Mouse (Mus musculus): ENCODE measurements around the gene Cspg5.

DNA sequence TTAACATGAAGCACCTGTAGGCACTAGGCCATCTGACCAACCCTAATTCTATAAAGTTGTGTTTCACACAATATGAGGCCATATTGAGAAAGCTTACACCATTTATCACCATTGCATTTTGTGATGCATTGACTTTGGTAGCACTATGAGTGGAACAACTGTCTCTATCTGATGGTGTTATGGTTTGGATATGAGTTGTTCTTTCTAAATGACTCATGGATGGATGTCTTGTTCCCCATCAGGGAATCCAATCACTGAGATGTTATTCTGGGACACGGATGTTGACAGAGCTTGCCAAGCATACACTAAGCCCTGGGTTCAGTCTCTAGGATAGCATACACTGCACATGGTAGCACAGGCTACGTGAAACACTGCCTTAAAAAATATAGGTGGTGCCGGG, 28.7 kb downstream of the Cspg5 start:
- TF ChIP-seq TCF3 (IDR thresholded peaks at IDR 0.05; ENCODE audit: insufficient read length, low read depth) (no peak), POLR2A (IDR thresholded peaks at IDR 0.05; ENCODE audit: insufficient read length, low read depth) (no peak), CEBPB (IDR thresholded peaks at IDR 0.05; ENCODE audit: insufficient read depth, poor library complexity, severe bottlenecking) (no peak), USF1 (IDR thresholded peaks at IDR 0.05; ENCODE audit: low read depth) (no peak), MYOG (IDR thresholded peaks at IDR 0.05; ENCODE audit: control insufficient read depth in 1 of 3, insufficient read depth in 1 of 3, insufficient read length in 2 of 3, low read depth in 2 of 3) (no peak), MYOD1 (IDR thresholded peaks at IDR 0.05; ENCODE audit: control insufficient read depth in 1 of 3, insufficient read length in 2 of 3, low read depth in 2 of 3) (no peak), MAX (IDR thresholded peaks at IDR 0.05; ENCODE audit: low read depth) (no peak)

Data from myocyte (in vitro differentiated cells).